Mouse (Mus musculus): ENCODE results near the gene Cbfa2t2.

- TF ChIP-seq CTCF (IDR thresholded peaks at IDR 0.05; ENCODE audit: low read depth) = no peak
- TF ChIP-seq EP300 (IDR thresholded peaks at IDR 0.05; ENCODE audit: low read depth) = no peak
Observed at GRCm38 (mm10) chr2:154521449-154521848, 85.2 kb downstream of the Cbfa2t2 start.
